Mouse (Mus musculus) retina, postnatal 1 day (tissue): Measurements from ENCODE around the gene Top1.
"Not testable (repeated sequence)": the region's sequence is repeated elsewhere in the genome, so short reads cannot be mapped to it uniquely, and the experiment has no call there.

Experiments
- DNase-seq: peaks from one replicate; pipeline ENCODE4 v3.0.0-alpha.2; 2012

Gene Top1

GRCm38 (mm10) chr2:160639911-160640717 lies 5.6 kb upstream of the Top1 start:
- no peak for DNase-seq

- DNase-seq, result no peak
Observed at GRCm38 (mm10) chr2:160641176-160641575, 4.5 kb upstream of the Top1 start.

DNA sequence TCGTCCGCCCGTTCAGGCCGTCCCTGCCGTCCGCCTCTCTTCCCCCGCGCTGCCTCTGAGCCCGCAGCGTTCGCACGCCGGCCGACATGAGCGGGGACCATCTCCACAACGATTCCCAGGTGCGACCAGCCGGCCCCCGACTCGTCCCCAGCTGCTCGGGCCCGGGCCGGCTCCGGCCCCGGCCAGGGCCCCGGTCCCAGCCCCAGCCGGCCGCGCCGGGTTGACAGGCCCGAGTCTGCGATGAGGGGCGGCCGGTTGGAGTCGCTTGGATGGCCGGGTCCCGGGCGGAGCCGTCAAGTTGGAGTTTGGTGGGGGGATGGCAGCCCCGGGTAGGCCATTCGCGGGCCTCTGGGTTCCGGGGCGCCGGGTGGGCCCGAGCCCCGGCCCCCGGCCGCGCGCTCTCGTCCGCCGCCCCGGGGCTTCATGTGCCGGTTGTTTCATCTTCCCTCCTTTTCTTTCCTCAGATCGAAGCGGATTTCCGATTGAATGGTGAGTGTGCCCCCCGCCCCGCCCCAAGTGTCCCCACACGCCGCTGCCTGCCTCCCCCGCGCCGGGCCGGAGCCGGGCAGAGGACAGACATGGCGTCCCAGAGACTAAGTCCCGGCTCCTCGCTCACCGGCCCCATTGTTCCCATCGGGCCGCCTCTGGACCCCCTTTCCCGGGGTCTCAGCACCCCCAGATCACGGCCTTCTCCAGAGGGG lies 606 bp downstream of the Top1 start:
- peak; percentile 60 for DNase-seq

GRCm38 (mm10) chr2:160646845-160647178 lies 1.1 kb downstream of the Top1 start:
- peak; percentile 58 for DNase-seq

DNA sequence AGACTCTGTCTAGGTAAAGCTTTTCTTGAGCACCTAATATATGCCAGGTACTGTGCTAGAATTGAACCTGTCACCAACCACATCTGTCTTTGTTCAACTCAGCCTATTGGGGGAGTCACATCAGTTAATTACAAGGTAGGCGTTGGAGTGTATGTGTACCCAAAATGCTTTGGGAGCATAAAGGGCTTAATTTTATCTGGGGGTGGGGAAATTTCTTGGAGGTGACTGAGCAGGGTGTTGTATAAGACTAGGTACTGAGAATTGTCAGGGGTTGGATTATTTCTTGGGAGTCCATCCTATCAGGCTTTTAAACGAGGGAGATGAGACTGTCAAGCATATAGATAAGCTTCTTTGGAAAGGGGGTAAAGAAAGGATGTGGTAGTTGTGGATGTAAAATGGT lies 2.4 kb downstream of the Top1 start:
- no peak for DNase-seq

DNA sequence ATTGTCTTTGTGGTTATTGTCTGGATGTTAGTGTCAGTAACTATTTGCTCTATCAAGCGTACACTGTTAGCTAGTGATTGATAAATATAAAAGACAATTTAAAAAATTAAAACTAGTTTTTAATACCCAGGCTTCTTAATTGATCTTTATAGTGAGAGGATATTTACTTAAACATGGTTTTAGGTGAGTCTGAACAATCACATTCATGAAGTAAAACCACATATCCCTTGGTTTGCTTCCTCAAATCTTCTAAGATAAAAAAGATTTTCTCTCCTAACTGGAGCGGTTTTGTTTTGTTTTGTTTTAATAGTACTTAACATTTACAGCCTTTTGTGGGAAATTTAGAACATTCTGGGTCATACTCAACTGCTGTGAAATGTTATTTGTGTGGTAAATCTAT lies 3.4 kb downstream of the Top1 start:
- no peak for DNase-seq

- DNase-seq, result no peak
Observed at GRCm38 (mm10) chr2:160651165-160651564, 5.5 kb downstream of the Top1 start.

DNA sequence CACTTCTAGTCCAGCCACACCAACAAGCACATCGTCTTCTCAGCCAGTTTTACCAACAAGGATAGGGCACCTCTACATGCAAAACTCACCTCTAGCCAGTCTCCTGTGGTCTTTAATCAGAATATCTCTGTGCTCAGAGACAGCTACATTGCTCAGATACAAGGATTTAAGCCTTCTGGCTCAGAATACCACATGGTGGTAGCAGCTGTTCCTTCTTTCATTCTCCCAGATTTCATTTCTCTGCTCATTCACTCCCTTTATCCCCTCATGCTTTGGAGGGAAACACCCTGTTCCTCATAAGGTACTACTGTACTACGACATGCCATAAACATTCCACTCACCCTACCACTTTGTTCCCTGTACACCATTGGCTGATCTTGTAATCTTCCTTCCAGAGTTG lies 7.5 kb downstream of the Top1 start:
- DNase-seq, result no peak

GRCm38 (mm10) chr2:160655561-160655960 lies 9.9 kb downstream of the Top1 start:
- DNase-seq, result no peak

- no peak for DNase-seq
Observed at GRCm38 (mm10) chr2:160656234-160656633, 10.5 kb downstream of the Top1 start.

GRCm38 (mm10) chr2:160657801-160658442 lies 12.2 kb downstream of the Top1 start:
- DNase-seq, result no peak

- DNase-seq, result no peak
Observed at GRCm38 (mm10) chr2:160658811-160659210, 13.1 kb downstream of the Top1 start.

DNA sequence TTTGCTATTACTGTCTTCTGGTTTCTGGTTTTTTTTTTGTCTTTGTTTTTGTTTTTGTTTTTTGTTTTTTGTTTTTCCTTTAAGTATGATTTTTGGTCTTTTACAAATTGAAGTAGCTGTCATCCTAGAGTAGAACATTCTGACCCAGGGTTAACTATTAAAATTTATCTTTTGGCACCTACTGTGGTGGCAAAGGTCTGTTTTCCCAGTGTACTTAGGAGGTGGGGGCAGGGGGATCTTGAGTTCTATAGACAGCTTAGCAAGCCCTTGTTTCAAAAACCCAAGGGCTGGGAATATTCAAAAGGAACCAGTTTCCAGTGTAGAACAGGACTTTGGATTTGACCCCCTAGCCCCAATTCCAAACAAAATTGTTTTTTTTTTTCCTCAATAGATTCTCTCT lies 18.7 kb downstream of the Top1 start:
- DNase-seq, result no peak

- not testable (repeated sequence) for DNase-seq
Observed at GRCm38 (mm10) chr2:160664986-160665385, 19.3 kb downstream of the Top1 start.

DNA sequence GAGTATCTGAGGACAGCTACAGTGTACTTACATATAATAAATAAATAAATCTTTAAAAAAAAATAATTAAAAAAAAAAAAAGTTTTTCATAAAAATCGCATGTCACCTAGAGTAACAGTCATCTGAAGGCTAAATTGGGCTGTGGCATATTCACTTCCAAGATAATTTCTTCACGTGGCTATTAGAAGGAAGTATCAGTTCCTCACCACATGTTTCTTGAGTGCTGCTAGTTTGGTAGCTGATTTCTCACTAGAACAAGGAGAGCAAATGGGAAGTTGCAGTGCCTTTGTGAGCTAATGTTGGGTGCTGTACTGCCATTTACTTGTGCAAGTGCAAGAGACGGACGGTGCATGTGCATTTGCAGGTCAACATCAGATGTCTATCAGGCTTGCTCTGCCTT lies 21.6 kb downstream of the Top1 start:
- DNase-seq, result no peak

DNA sequence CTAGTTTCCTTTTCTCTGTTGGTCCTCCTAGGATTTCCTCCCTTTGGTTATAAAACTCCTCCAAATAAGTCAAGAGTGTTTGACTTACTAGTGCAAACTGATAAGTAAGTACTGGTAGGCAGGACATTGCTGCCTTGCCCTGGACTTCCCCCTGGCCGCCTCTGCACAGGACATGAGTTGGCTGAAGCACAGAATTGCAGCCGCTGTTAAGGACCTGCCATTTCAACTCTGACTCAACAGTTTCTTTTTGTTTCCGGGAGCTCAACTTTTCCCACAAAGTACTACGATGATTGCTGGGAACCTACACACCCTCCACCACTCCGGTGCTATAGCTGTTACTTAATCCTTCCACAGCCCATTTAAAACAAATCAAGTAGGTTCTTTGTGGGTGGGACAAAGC lies 54.6 kb downstream of the Top1 start:
- no peak for DNase-seq

DNA sequence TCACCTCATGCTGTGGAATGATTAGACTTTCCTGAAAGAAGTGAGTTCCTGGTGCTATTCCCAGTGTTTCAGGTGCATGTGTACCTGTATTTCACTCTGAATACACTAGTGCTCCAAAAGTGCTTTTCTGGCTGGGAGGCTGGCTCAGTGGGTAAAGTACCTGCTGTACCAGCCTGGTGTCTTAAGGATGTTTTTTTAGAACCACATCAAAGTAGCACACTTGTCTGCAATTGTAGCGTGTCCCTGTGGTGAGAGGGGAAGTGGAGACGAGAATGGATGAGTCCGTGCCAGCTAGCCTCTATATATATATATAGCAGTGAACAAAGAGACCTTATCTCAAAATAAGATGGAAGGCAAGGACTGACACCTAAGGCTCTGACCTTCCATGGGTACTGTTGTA lies 55.9 kb downstream of the Top1 start:
- DNase-seq, result no peak

DNA sequence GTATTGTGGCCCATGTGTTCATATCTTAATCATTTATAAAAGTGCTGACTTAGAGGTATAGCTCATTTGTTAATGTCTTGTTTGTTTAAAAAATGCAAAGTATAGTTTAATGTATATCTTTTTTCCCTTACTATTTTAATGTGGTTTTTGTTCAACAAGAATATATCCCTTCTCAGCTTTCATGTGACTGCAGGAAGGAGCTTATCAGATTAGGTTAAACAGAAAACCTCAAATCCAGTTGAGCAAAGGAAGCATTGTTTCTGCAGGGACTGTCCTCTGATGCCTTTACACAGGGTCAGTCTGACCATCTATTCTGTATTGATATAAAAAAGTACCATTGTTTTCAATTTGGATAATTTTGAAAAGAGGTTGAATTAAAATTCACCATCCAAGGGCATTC lies 57.1 kb downstream of the Top1 start:
- no peak for DNase-seq

GRCm38 (mm10) chr2:160707673-160708072 lies 62.0 kb downstream of the Top1 start:
- DNase-seq, result no peak

DNA sequence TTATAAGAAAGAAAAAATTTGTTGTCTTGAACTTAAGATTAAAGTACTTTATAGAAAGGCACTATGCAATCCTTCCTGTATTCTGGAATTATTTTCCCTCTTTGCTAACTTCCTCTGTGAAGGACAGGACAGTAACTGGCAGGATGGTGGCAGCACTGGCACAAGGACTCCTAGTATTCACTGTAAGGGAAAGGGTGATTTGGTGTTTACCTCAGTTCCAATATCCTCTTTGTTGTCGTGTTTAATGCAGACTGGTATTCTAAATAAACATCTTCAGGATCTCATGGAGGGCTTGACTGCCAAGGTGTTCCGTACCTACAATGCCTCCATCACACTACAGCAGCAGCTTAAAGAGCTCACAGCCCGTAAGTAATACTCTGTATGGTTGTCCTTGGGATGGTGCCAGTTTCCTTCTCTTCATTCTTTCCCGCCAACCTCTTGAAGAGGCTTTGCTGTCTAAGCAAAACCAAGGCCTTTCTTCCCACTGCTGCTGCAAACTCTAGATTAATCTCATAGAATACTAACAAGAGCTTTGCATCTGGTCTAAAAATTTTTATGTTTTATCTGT lies 69.9 kb downstream of the Top1 start:
- no peak for DNase-seq

DNA sequence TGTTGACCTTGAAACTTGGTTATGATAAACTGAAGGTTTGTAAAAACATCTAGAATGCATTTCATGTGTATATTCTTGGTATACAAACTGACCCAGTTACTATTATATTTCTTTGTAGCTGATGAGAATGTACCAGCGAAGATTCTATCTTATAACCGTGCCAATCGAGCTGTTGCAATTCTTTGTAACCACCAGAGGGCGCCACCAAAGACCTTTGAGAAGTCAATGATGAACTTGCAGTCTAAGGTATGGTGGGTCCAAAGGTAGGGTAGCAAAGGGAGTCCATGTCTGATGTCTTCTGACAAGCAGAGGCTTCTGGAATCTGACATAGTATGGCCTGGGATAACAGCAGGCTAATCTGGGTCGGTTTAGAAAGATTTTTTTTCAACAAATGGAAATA lies 71.6 kb downstream of the Top1 start:
- peak; percentile 56 for DNase-seq

GRCm38 (mm10) chr2:160718811-160719210 lies 73.1 kb downstream of the Top1 start:
- DNase-seq, result no peak

DNA sequence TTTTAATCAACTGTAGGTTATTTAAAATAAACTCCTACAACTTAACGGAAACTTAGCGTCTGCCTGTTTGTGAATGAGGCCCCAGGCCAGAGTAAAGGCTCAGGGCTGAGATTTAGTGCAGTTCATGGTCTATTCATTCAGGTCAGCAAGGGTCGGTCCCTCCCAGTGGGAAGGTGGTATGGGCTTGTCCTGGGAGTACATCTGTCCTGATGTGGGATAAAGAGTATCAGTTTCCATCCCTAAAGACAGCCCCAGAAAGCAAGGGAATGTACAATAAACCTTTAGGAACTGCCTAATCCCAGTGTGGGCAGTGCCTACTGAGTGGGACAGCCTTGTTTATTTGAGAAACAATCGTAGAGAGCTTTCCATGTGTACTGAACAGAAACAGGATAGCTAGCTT lies 77.0 kb downstream of the Top1 start:
- DNase-seq, result no peak
